Mouse (Mus musculus) urinary bladder, postnatal 4 days (tissue): Measurements from ENCODE around the gene Emb.
A peak's percentile ranks its signal among the peaks of the same experiment; 100 is the strongest.
"Not testable (repeated sequence)": the region's sequence is repeated elsewhere in the genome, so short reads cannot be mapped to it uniquely, and the experiment has no call there.

Experiments
- DNase-seq, 2 experiments: peaks; one replicate each; pipeline ENCODE4 v3.0.0; 2021 to 2022; ENCODE audit warnings: low spot score in 2 of 2

Emb gene

DNA sequence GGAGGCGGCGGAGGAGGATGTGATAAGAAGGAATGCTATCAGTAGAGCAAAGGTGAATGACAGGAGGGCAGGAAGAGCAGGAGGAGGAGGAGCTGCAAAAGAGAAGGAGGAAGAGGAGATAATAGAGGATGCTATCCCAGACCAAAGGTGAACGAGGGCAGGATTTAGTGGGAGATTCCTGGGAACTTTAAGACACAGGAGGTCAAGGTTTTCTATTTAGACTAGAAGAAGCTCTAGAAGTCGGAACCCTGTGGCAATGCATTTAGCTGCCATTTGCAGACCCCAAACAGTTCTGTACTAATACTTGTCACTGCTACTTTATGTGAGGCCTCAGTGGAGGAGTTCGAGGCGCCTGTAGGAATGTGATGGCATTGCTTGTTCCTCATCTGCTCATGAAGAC lies at the start of gene Emb:
Gene Emb (plus strand): TSS at position 301 of the 400 bp plus-strand sequence.
- DNase-seq = no peak

DNA sequence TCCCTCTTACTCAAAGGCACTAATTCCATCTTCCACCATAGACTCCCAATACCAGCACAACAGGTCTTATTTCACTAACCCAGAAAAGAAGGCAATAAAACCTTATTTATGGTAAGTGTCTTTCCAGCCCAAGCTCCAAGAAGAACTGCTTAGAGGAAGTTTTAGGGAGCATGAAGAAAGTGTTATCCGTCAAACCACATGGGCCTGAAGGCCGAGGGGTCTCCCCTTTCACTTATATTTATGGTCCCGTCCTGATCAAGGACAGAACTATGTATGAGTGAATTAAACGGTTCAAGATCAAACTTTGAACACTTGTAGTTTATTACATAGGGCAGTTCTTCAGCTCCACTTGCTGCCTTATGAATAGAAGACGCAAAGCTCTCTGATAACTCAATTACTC lies 44.4 kb upstream of the Emb start:
- DNase-seq = no peak

GRCm38 (mm10) chr13:117165071-117165470 lies 43.3 kb upstream of the Emb start:
- DNase-seq = no peak

- not testable (repeated sequence) for DNase-seq
Observed at GRCm38 (mm10) chr13:117180912-117181311, 27.4 kb upstream of the Emb start.

GRCm38 (mm10) chr13:117183288-117183687 lies 25.0 kb upstream of the Emb start:
- no peak for DNase-seq

DNA sequence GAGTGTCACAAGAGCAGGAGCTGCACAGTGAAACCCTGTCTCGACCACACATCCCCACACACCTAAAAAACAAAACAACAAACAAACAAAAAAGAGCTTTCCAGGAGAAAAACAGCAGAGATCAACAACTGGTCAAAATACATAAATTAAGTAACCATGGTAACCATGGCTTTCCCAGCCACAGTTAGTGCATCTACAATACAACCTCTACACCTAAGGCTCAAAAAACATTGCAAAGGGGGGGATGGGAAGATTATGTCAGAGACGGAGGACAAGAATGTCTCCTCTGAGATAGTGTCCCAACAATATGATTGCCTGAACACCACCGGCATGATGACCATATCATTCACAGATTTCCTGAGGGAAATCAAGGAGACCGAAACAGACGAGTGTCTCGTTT lies 23.0 kb upstream of the Emb start:
- DNase-seq = no peak

- DNase-seq = no peak
Observed at GRCm38 (mm10) chr13:117192161-117192560, 16.2 kb upstream of the Emb start.

DNA sequence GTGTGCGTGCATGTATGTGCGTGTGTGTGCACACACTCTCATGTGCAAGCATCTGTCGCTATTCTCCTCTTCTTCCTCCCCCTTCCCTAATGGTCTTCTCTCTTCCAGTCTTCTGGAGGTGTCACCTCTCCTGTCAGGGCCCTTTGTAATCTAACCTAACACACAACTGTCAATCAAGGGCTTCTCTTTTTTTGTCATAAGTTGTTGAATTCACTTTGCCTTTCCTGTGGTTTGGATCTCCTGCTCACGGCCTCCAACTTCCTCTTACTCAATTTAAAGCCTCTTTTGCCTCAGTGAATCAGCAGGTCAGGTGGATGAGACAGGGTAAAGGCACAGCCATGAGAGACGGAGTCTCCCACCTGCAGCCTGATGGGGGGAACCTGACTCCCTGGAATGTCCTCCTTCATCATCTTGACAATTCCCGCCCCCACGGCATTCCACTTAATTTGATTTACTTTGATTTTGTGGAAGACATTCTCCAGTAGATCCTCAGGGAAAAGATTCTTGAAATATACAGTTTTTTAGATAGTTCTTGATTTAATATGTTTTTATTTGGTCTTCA lies 14.8 kb upstream of the Emb start:
- DNase-seq = no peak

- no peak for DNase-seq
Observed at GRCm38 (mm10) chr13:117195569-117196495, 12.5 kb upstream of the Emb start.

GRCm38 (mm10) chr13:117197666-117198065 lies 10.7 kb upstream of the Emb start:
- no peak for DNase-seq

DNA sequence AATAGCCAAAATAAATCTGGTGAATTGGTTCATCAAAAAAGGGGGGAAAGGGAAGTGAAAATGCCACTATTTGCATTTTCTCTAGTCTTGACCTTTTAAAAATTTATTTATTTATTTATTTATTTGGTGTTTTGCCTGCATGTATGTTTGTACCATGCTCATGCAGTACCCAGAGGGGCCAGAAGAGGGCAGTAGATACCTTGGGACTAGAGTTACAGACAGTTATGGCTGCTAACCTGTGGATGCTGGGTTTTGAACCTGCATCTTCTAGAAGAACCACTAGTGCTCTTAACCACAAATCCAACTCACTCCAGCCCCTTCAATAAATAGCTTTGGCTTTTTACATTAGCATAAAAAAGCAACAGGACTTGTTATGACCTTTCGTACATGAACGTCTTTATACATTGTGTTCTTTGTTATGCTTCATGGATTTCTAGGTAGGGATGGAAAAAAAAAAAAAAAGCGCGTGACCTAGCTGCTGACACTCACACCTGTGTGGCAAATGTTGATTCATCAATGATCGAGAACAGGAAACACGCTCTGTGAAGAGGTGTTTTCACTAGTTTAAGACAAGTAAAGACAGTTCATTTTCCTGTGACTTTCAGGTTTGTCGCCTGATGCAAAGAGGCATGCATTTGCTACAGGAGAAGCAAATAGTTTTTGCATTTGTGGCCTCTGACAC lies 9.8 kb upstream of the Emb start:
- peak; percentile 38 to 79 for DNase-seq

- DNase-seq = no peak
Observed at GRCm38 (mm10) chr13:117202755-117203471, 5.4 kb upstream of the Emb start.

GRCm38 (mm10) chr13:117204685-117205084 lies 3.7 kb upstream of the Emb start:
- DNase-seq = no peak

DNA sequence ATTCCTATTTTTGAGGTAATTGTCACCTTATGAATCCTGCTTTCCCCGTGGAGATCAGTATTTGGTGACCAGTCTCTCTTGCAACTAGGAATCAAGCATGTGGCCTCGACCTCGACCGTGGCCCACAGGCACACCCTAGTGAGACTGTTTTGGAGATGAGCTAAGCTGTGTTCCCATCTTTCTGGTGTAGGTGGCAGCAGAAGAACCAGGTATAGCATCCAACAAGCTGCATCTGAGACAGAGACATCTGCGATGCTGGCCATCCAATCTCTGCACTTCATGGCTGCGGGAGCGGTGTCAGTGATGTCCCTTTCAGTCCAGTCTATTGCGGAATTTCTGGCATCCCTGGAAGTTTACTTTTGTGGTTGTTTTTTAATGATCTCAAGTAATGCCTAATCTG lies 2.3 kb upstream of the Emb start:
- no peak for DNase-seq

- DNase-seq = no peak
Observed at GRCm38 (mm10) chr13:117211386-117211875, 3.1 kb downstream of the Emb start.

DNA sequence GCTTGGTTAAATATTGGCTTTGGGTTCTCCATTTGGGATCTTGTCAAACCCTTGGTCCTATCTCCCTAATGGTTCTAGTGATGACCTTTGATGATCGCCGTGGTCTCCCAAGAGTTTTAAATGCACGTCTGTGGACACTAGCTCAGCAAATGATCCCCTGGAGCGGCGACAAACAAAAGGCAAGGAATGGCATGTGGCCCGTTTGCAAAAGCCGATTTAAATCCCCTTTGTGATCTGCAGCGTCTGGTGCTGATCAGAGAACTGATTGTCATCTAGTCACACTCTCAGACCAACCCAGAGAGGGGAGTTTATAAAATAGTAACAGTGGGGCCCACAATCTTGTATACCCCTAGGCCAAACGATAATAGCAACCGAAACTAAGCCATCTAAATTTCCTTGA lies 7.1 kb downstream of the Emb start:
- DNase-seq = no peak

DNA sequence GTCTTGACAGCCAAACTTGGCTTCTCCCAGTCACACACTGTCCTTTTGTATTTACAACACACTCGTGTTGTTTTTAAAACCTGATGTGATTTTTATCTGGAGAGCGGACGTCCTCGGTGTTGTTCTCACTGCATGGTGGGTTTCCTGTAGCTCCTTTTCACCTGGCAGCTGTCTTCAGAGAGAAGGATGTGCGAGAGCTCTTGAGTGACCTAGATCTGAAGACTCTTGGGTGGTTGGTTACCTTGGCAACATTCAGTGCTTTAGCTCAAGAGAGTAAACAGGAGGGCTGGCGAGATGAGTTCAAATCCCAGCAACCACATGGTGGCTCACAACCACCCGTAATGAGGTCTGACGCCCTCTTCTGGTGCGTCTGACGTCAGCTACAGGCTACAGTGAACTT lies 7.8 kb downstream of the Emb start:
- DNase-seq = no peak

GRCm38 (mm10) chr13:117216752-117217363 lies 8.5 kb downstream of the Emb start:
- no peak for DNase-seq

- DNase-seq = no peak
Observed at GRCm38 (mm10) chr13:117217621-117218020, 9.3 kb downstream of the Emb start.

- no peak for DNase-seq
Observed at GRCm38 (mm10) chr13:117218092-117218491, 9.8 kb downstream of the Emb start.

DNA sequence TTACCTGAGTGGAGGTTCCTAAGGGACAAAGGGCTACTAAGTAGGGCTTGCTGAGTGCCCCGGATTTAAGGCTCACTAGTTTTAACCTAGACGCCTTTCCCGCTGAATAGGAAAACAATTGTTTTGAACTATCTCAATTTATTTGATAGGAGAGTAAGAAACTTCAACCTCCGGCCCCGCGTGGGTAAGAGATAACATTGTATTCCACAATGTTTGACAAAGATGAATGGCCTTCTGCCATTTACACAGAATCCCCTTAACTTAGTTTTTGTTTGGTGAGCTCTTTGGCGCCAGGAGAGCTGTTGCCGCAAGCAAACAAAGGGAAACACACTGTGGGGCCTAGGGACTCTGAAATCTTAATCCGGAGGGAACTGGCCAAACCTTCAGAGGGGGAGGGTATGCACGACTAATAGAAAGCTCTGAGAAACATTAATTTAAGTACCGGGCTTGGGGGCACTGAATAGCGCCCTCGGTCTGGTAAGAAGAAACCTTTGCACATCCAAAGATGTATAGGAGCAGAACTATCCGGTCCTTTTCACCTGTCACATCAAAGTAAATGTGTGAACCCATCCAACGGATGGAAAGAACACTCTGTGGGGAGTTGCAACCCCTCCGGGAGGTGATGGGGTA lies 11.7 kb downstream of the Emb start:
- no peak for DNase-seq
